Mouse (Mus musculus): ENCODE measurements around the gene Nlgn2.
A peak's percentile ranks its signal among the peaks of the same experiment; 100 is the strongest.
"Not testable (repeated sequence)": the region's sequence is repeated elsewhere in the genome, so short reads cannot be mapped to it uniquely, and the experiment has no call there.

Gene Nlgn2

GRCm38 (mm10) chr11:69864138-69864860 lies 26.7 kb upstream of the Nlgn2 start:
- no peak for DNase-seq (ENCODE audit: low read depth, low spot score)

DNA sequence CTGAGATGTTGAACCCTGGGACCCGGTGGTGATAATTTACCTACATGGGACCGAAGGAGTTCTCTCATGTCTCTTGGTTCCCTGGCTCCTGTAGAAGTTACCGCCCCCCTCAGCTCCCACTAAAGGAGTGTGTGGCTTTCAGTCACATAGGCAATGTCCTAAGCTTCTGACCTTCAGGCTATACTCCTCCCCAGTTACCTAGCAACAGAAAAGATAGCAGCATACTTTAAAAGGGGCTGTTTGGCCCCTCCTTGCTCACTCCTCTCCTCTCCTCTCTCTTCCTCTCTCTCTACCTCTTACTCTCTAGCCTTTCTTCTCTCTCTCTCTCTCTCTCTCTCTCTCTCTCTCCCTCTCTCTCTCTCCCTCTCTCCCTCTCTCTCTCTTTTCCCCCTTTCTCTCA lies 26.1 kb upstream of the Nlgn2 start:
- DNase-seq (ENCODE audit: low read depth, low spot score): not testable (repeated sequence)

DNA sequence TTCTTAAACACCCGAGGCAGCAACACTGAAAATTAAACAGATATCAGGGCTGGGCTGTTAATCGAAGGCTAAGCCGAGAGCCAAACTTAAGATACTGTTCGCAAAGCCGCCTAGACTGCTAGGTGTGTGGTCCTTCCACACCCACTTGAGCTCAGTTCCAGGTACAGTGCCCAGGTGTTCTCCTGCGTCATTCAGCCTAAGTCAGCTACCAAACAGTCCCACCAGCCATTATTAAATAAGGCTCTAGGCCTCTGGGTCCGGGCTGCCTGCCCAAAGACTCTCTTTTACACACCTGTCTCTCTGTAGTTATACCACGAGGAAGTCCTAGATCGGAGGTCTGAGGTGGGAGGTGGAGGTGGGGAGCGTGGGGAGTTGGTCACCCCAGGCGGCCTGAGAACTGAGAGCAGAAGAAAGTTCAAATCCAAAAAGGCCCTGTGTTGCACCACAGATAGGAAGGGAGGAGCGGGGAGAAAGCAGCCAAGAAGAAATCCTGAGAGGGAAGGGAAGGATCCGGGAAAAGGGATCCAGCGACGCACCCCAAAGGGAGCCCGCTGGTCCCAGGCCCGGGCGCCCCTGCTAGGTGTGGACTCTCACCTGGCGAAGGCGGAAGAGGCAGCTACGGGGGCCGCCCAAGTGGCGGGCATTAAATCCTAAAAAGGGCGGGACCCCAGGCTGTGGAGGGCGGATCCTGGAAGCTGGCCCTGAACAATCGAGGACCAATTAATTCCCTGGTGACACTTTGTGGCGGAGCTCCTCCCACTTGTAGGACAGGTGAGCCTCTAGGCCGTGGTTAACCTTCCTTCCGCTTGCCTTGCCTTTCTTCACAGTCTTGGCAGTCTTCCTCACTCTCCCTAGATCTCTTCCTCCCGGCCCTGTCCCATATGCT lies 20.8 kb upstream of the Nlgn2 start, which contains the start of gene Tnk1:
TSS of gene Tnk1 (minus strand) at position 618 of the 886 bp plus-strand sequence.
- no peak for DNase-seq (ENCODE audit: low read depth, low spot score)

DNA sequence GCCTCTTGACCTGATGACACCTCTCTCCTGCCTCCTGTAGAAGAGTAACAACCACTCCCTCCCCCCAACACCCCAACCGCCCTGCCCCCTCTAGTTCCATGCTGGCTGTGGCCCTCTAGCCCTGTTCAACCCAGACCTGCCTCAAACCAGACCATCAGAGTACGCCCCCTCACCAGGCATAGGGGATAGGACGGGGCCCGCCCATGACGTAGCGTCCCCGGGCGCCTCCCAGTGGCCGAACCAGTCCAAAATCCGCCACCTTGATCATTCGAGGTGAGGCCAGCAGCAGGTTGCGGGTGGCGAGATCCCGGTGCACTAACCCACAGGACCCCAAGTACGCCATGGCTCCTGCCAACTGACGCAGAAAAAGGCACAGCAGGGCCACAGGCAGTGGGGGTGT lies 17.8 kb upstream of the Nlgn2 start:
- no peak for DNase-seq (ENCODE audit: low read depth, low spot score)

DNA sequence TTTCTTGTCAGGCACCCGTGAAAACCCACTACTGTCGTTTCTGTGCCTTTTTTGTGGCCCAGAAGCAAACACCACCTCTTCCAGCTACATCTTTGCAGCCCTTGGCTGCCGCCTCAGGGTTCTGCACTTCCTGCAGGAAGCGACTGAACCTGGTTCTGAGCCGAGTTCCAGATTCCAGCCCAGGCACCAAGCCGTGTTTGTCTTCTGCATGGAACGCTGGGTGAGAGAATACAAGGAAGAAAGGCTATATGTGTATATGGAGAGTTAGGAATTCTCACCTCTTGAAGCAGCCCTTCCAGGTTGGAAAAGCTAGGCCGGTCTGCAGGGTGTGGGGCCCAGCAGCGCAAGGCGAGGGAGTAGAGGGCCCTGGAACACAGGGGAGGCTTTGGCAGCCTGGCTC lies 17.1 kb upstream of the Nlgn2 start:
- no peak for DNase-seq (ENCODE audit: low read depth, low spot score)

- DNase-seq (ENCODE audit: low read depth, low spot score): peak; percentile 96
Measured at GRCm38 (mm10) chr11:69853994-69854393, 16.4 kb upstream of the Nlgn2 start.

- DNase-seq (ENCODE audit: low read depth, low spot score): no peak
Measured at GRCm38 (mm10) chr11:69850754-69851153, 13.2 kb upstream of the Nlgn2 start.

GRCm38 (mm10) chr11:69849884-69850283 lies 12.3 kb upstream of the Nlgn2 start:
- no peak for DNase-seq (ENCODE audit: low read depth, low spot score)

DNA sequence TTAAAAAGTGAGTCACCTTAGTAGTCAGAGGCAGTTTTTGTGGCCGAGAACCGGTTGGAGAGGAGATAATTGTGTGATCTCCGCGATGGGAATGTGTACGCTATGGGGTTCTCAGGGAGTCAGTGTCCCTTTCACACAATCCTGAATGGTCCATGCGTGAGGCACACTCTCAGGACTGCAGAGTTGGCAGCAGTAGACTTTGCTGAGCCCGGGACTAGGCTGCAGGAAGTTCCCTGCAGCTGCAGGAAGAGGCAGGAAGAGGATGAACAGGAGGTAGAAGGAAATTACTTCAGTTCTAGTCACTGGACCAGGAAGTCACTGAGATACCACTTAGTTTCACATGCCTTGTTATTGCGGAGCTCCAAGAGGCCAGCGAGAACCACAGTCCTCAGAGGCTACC lies 11.5 kb upstream of the Nlgn2 start:
- no peak for DNase-seq (ENCODE audit: low read depth, low spot score)

GRCm38 (mm10) chr11:69848021-69848420 lies 10.4 kb upstream of the Nlgn2 start:
- DNase-seq (ENCODE audit: low read depth, low spot score): no peak

DNA sequence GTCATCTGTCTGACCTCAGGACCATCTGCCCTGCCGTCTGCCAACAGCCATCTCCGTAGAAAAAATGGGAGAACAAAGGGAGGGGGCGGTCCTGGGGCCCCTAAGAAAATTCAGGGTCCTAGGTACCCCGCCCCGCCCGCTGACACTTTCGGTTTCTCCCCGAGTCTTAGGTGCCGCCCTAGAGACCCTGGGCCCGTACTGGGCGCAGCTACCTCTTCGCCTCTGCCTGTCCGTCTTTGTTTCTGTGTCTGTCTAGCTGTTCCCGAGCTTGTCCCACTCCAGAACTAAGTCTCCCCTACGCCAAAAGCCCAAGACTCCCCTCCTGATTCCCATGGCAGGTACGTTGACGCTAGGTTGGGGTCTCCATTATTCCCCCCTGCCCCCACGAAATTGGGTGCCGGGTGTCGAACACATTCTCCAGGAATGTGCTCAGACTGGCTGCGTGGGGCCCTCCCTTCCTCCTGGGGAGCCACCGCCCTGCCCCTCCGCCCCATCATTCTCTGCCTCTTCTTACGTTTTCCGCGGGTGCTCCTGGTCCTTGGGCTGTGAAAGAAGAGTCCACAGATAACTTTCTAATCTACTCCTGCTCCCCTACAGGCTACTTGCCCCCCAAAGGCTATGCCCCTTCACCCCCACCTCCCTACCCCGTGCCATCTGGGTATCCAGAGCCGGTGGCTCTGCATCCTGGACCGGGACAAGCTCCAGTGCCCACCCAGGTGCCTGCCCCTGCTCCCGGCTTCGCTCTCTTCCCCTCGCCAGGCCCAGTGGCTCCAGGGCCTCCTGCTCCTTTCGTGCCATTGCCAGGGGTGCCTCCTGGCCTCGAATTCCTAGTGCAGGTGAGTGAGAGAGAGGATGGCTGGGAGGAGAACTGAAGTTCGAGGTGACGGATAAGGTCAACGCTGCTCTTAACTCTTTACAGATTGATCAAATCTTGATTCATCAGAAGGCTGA lies 9.4 kb upstream of the Nlgn2 start:
- no peak for DNase-seq (ENCODE audit: low read depth, low spot score)

GRCm38 (mm10) chr11:69846198-69846680 lies 8.7 kb upstream of the Nlgn2 start, which contains the start of gene Plscr3:
Gene Plscr3 (plus strand): TSS chr11:69846376.
- DNase-seq (ENCODE audit: low read depth, low spot score): peak; percentile 76

DNA sequence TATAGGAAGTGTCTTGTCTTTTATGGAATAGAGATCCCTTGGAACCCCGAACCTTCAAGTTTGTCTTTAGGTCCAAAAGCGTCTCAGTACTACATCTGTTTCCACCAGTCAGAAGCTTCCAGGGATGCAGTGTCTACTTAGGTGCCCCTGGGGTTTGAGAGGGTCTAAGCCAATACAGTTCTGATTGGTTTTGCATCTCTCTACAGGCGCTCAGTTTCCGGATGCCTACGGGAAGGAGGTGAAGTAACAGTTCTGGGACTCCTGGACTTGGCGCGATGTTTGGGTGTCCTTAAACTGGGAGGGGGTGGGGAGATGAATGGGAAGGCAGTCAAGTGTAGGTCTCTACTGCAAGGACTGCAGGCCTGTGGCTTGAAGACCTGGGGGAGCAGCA lies 1.1 kb upstream of the Nlgn2 start:
- DNase-seq (ENCODE audit: low read depth, low spot score): no peak

GRCm38 (mm10) chr11:69837952-69838713 lies 549 bp upstream of the Nlgn2 start, which contains the start of gene Tmem256:
Gene Tmem256 (plus strand): TSS chr11:69838514.
- peak; percentile 92 for DNase-seq (ENCODE audit: low read depth, low spot score)

- no peak for DNase-seq (ENCODE audit: low read depth, low spot score)
Measured at GRCm38 (mm10) chr11:69836703-69837576, 644 bp downstream of the Nlgn2 start.

DNA sequence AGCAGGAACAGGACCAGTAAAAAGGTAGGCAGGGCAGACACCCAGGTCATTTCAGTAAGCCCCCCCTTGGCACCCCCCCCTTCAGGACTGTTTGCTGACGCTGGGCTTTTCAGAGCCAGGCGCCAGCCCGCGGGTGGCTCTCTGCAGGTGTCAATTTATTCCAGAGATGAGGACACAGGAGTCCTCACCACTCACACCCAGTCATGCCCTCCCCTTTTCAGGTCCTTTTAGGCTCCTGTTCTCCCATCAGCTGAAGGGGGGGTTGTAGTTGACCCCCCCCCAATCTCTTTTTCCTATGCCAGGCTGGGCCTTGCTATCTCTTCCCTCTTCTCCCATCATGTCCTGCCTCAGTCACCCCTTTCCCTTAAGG lies 1.6 kb downstream of the Nlgn2 start:
- DNase-seq (ENCODE audit: low read depth, low spot score): no peak

- no peak for DNase-seq (ENCODE audit: low read depth, low spot score)
Measured at GRCm38 (mm10) chr11:69835326-69835965, 2.1 kb downstream of the Nlgn2 start.

DNA sequence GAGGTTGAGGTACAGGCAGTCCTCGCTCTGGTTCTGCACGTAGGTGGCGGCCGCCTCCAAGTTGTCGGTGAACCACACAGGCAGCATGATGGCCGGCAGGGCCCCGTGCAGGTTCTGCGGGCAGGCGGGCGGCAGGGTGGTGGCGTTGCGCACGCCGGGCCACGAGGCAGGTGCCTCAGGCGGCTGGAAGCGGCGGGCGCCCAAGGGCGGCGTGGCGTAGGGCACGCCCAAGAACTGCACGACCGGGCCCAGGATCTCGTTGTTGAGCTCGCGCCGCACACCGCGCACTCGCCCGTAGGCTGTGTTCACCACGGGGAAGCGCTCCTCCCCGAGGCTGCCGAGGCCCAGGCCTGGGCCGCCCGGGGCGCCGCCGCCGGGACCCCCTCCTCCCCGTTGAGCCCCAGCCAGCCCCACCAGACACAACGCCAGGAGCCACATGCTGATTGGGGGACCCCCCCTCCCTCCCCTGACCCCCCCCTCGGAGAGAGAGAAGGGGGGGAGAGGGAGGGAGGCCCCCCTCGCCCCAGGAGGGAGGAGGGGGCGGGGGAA lies 3.5 kb downstream of the Nlgn2 start:
- peak; percentile 47 for DNase-seq (ENCODE audit: low read depth, low spot score)

GRCm38 (mm10) chr11:69833554-69833953 lies 4.0 kb downstream of the Nlgn2 start:
- no peak for DNase-seq (ENCODE audit: low read depth, low spot score)
